Mouse (Mus musculus) forebrain, embryonic 11.5 days (tissue): ENCODE results near the gene Lurap1l. TPM values are rescaled to one million over a fixed set of nuclear protein-coding genes. Genes with fewer than 3 reads are reported as not detected.

Source experiments
- ATAC-seq: fragments of 200-750 bp; cut with Nextera tagmentation; replicated peaks from 2 replicates; pipeline ENCODE4 v1.8.0; 2017; ENCODE audit warnings: moderate TSS enrichment; ENCODE audit not compliant: low FRiP score
- DNase-seq: peaks from one replicate; pipeline ENCODE4 v3.0.0-alpha.2; 2017; ENCODE audit warnings: low spot score
- H3K27ac ChIP-seq: fragments of 300-500 bp; sonication (generic); 2 replicates; pipeline ENCODE4 v1.5.1; 2014; ENCODE audit warnings: low read depth, low read length
- H3K27me3 ChIP-seq: fragments of 300-500 bp; sonication (generic); 2 replicates; pipeline ENCODE4 v1.6.1; 2014; ENCODE audit warnings: mild to moderate bottlenecking, low read length, mixed read lengths; ENCODE audit not compliant: control insufficient read depth, insufficient read depth
- H3K36me3 ChIP-seq: fragments of 300-500 bp; sonication (generic); 2 replicates; pipeline ENCODE4 v1.6.1; 2014; ENCODE audit warnings: mild to moderate bottlenecking, low read length, moderate library complexity, mixed read lengths; ENCODE audit not compliant: control insufficient read depth, insufficient read depth
- H3K4me1 ChIP-seq: fragments of 300-500 bp; sonication (generic); replicated peaks from 2 replicates; pipeline ENCODE4 v1.6.1; 2014; ENCODE audit warnings: low read length, mixed read lengths; ENCODE audit not compliant: control insufficient read depth, insufficient read depth
- H3K4me2 ChIP-seq: fragments of 300-500 bp; sonication (generic); 2 replicates; pipeline ENCODE4 v1.6.1; 2014; ENCODE audit warnings: low read depth, mild to moderate bottlenecking, low read length, moderate library complexity, mixed read lengths; ENCODE audit not compliant: severe bottlenecking
- H3K4me3 ChIP-seq: fragments of 300-500 bp; sonication (generic); 2 replicates; pipeline ENCODE4 v1.5.1; 2014; ENCODE audit warnings: low read depth, low read length
- H3K9ac ChIP-seq: fragments of 300-500 bp; sonication (generic); 2 replicates; pipeline ENCODE4 v1.6.1; 2014; ENCODE audit warnings: low read length
- H3K9me3 ChIP-seq: fragments of 300-500 bp; sonication (generic); 2 replicates; pipeline ENCODE4 v1.6.1; 2016; ENCODE audit warnings: low read length, mixed read lengths; ENCODE audit not compliant: control insufficient read depth
- WGBS: fragments of 180-500 bp; shearing (Covaris S2); extraction: QIAGEN DNeasy Blood & Tissue Kit; methylation state at CpG from one replicate; pipeline ENCODE4 v1.1.7; 2014; 5-methylcytosine and 5-hydroxymethylcytosine counted together
- polyA plus RNA-seq: library from polyadenylated mRNA; unstranded; fragments of >200 nt; fragmentation: Nextera tagmentation; extraction: Ambion mirVana; gene quantifications from 2 replicates; pipeline ENCODE4 v1.2.1, GENCODE M21; 2014

The Lurap1l gene
- polyA plus RNA-seq, 1 experiment from 2014 or later, result 2.5 TPM

DNA sequence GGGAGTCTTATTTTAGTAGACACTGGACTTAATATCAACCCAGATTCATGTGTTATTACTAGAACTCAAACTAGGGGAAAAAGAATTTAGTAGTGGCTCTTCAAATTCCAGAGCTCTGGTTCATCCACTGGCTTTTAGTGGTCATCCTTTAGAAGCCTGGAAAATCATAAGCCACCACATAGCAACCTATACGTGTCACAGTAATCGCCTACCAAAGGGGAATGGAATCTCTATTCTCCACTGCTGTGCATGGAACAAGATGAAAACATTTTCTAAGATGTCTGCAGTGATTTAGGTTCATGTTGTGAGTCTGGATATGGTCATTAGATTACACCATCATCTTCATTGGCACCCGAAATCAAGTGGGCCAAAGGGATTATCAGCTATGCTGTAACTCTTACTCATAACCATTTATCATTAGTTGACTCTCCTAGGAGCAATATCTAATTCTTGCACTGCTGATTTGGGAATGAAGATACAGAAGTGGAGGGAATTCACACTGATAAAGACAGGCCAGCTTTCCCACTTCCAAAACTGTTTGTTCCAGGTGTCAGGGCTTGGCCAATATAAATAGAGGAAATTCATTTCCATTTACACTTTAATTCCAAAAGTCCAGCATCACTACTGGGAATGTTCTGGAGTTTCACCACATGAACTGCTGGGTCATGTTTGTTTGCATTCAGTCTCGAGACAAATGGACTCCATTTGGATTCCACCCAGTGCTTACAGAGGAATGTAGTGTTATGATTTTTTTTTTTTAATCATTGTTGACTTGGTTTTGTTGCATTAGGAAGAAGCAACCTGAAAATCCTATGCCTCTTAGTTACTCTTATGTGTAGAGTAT, 11.4 kb downstream of the Lurap1l start:
- H3K4me3 ChIP-seq, result no peak overlapping the region
- no peaks in the 10 kb centered on the region for H3K27me3 ChIP-seq
- no peak overlapping the region for H3K27ac ChIP-seq
- DNase-seq (no peak), ATAC-seq (no peak)
- H3K9me3 ChIP-seq, result no peaks in the 10 kb centered on the region
- no peak overlapping the region for H3K4me2 ChIP-seq
- WGBS, result 85% methylated on average over 4 of the region's 4 CpGs
- no peak overlapping the region for H3K9ac ChIP-seq
- H3K4me1 ChIP-seq, result no peaks in the 10 kb centered on the region
- no peaks in the 10 kb centered on the region for H3K36me3 ChIP-seq

- H3K4me3 ChIP-seq, result no peak overlapping the region
- no peak overlapping the region for H3K27ac ChIP-seq
- H3K9me3 ChIP-seq, result no peaks in the 10 kb centered on the region
- H3K4me1 ChIP-seq, result no peaks in the 10 kb centered on the region
- H3K9ac ChIP-seq, result no peak overlapping the region
- DNase-seq (no peak), ATAC-seq (no peak)
- H3K36me3 ChIP-seq, result no peaks in the 10 kb centered on the region
- no peak overlapping the region for H3K4me2 ChIP-seq
- 93% methylated on average over 2 of the region's 2 CpGs for WGBS
- no peaks in the 10 kb centered on the region for H3K27me3 ChIP-seq
Observed at GRCm38 (mm10) chr4:80922654-80923053, 12.2 kb downstream of the Lurap1l start.

DNA sequence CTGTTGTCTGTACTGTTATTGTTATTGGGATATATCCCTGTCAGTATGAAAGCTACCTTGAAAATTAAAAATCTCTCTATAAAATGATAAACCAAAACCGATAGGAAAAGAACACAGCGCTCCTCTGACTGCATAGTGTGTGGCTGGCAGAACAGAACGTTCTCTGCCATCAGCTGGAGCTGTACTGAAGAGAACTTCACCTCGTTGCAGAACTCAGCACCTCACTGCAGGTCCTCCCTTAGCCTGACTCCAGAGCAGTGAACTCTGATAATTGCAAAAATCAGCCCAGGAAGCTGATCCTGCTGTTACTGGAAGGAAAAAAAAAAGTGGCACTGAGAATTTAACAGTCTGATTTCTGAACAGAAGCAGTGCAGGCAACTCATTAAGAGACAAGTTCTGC, 14.4 kb downstream of the Lurap1l start:
- H3K27me3 ChIP-seq, result no peaks in the 10 kb centered on the region
- H3K4me2 ChIP-seq, result no peak overlapping the region
- no peak overlapping the region for H3K27ac ChIP-seq
- DNase-seq, result no peak
- no peaks in the 10 kb centered on the region for H3K9me3 ChIP-seq
- no peaks in the 10 kb centered on the region for H3K4me1 ChIP-seq
- no peak overlapping the region for H3K4me3 ChIP-seq
- no peaks in the 10 kb centered on the region for H3K36me3 ChIP-seq
- no peak overlapping the region for H3K9ac ChIP-seq
- no peak for ATAC-seq
- WGBS, result 82% methylated on average over 4 of the region's 4 CpGs

DNA sequence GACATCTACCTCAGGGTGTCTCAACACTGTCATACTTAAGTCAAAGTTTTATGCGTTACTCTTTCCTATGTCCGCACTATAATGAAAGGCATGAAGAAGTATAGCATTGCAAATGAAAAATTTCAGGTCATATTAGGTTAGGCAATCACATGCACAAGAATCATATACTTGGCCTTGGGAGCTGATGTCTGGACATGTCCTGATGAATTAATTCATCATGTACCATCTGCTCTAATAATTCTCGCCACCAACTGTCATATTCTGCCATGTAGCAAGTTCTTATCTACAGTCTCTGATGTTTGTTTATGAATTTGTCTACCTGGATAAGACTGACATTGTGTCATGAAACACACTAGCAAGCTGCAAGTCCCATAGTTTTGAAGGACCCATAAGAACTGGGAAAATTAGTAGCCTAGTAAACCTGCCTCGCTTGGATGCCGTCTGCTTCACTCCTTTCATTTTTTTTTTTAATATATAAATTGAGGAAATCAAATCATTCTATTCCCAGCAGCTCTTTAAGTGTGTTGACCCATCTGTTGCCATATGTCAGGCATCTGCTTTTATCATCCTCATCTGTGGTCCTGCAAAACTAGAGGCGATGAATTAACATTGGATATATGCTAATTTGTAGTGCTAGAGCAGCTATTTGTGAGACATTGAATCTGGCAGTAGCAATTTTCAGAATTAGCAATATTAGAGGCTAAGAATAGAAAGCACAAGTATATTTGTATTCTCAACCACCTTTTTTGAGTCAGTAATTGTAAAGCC, 15.5 kb downstream of the Lurap1l start:
- no peaks in the 10 kb centered on the region for H3K27me3 ChIP-seq
- H3K4me1 ChIP-seq, result no peaks in the 10 kb centered on the region
- ATAC-seq (no peak), DNase-seq (no peak)
- H3K4me3 ChIP-seq, result no peak overlapping the region
- 92% methylated on average over 6 of the region's 6 CpGs for WGBS
- no peak overlapping the region for H3K9ac ChIP-seq
- no peaks in the 10 kb centered on the region for H3K9me3 ChIP-seq
- no peak overlapping the region for H3K27ac ChIP-seq
- no peaks in the 10 kb centered on the region for H3K36me3 ChIP-seq
- no peak overlapping the region for H3K4me2 ChIP-seq

GRCm38 (mm10) chr4:80934749-80935148, 24.3 kb downstream of the Lurap1l start:
- WGBS, result 88% methylated on average over 3 of the region's 3 CpGs
- Histone ChIP-seq H3K9me3 (no peaks in the 10 kb centered on the region), H3K4me2 (no peak overlapping the region), H3K4me1 (no peaks in the 10 kb centered on the region), H3K27me3 (no peaks in the 10 kb centered on the region), H3K4me3 (no peak overlapping the region), H3K36me3 (no peaks in the 10 kb centered on the region), H3K9ac (no peak overlapping the region), H3K27ac (no peak overlapping the region)
- no peak for DNase-seq
- ATAC-seq, result no peak

- DNase-seq (no peak), ATAC-seq (no peak)
- Histone ChIP-seq H3K4me3 (no peak overlapping the region), H3K27ac (no peak overlapping the region), H3K9ac (no peak overlapping the region), H3K27me3 (no peaks in the 10 kb centered on the region), H3K4me1 (no peaks in the 10 kb centered on the region), H3K9me3 (no peaks in the 10 kb centered on the region), H3K36me3 (no peaks in the 10 kb centered on the region), H3K4me2 (no peak overlapping the region)
- 86% methylated on average over 2 of the region's 2 CpGs for WGBS
Observed at GRCm38 (mm10) chr4:80939115-80939514, 28.7 kb downstream of the Lurap1l start.

- Histone ChIP-seq H3K36me3 (no peaks in the 10 kb centered on the region), H3K4me2 (no peak overlapping the region), H3K4me1 (no peaks in the 10 kb centered on the region), H3K9me3 (no peaks in the 10 kb centered on the region), H3K9ac (no peak overlapping the region), H3K27me3 (no peaks in the 10 kb centered on the region), H3K27ac (no peak overlapping the region), H3K4me3 (no peak overlapping the region)
- DNase-seq (no peak), ATAC-seq (no peak)
- WGBS, result 86% methylated on average over 4 of the region's 4 CpGs
Observed at GRCm38 (mm10) chr4:80940946-80941345, 30.5 kb downstream of the Lurap1l start.

GRCm38 (mm10) chr4:80941978-80942377, 31.5 kb downstream of the Lurap1l start:
- no peak overlapping the region for H3K27ac ChIP-seq
- H3K9ac ChIP-seq, result no peak overlapping the region
- ATAC-seq, result no peak
- no peak for DNase-seq
- no peaks in the 10 kb centered on the region for H3K27me3 ChIP-seq
- no peaks in the 10 kb centered on the region for H3K9me3 ChIP-seq
- 84% methylated on average over 3 of the region's 3 CpGs for WGBS
- H3K4me3 ChIP-seq, result no peak overlapping the region
- no peaks in the 10 kb centered on the region for H3K36me3 ChIP-seq
- no peak overlapping the region for H3K4me2 ChIP-seq
- no peaks in the 10 kb centered on the region for H3K4me1 ChIP-seq
